16 mouse cellular contexts compared by ENCODE assay signal in genomic region chr2:35060897-35061296, GRCm38 (mm10). TPM values are rescaled to one million over a fixed set of nuclear protein-coding genes. Genes with fewer than 3 reads are reported as not detected.
"Had no signal": no experiment of that assay in that cellular context is flagged by ENCODE, and none has a peak within 500 bp of the region (broad histone marks: within the 10 kb centered on the region; RNA-seq: fewer than 3 reads in every experiment).

No protein-coding gene starts in this region.

- ATAC-seq: intestine, embryonic 15.5 days had no signal

- H3K27ac ChIP-seq: intestine, embryonic 15.5 days; left cerebral cortex, adult 2 months; limb, embryonic 10.5 days; midbrain, embryonic 10.5 days; neural tube, embryonic 12.5 days had no signal

- H3K27me3 ChIP-seq: intestine, embryonic 15.5 days; neural tube, embryonic 12.5 days had no signal

- H3K4me2 ChIP-seq: intestine, embryonic 15.5 days; neural tube, embryonic 12.5 days had no signal

- H3K9me3 ChIP-seq: intestine, embryonic 15.5 days; limb, embryonic 10.5 days; midbrain, embryonic 10.5 days; neural tube, embryonic 12.5 days had no signal

- DNase-seq: kidney, adult 18-20 months; kidney, postnatal 25 days; lung, postnatal 36 days; midbrain, embryonic 14.5 days; retina, postnatal 1 day; right cerebral cortex, postnatal 4 days; spleen, adult 18-20 months; thymus, adult 18-20 months; thymus, postnatal 14 days had no signal

- H3K4me1 ChIP-seq: intestine, embryonic 15.5 days; limb, embryonic 10.5 days; midbrain, embryonic 10.5 days; neural tube, embryonic 12.5 days had no signal

- H3K4me3 ChIP-seq: intestine, embryonic 15.5 days; left cerebral cortex, adult 2 months; limb, embryonic 10.5 days; midbrain, embryonic 10.5 days; myocyte; neural tube, embryonic 12.5 days had no signal

- H3K9ac ChIP-seq: intestine, embryonic 15.5 days; neural tube, embryonic 12.5 days had no signal

- H3K36me3 ChIP-seq: intestine, embryonic 15.5 days; limb, embryonic 10.5 days; midbrain, embryonic 10.5 days; neural tube, embryonic 12.5 days had no signal

RNA-seq across cellular contexts. Expression of gene Hc, which starts 0.3 kb away (rescaled TPM):
- polyA plus RNA-seq: limb, embryonic 10.5 days; myocyte; stomach, embryonic 14.5 days had no signal

RNA-seq across cellular contexts. Expression of gene AI182371, which starts 40.4 kb away (rescaled TPM):
- polyA plus RNA-seq: limb, embryonic 10.5 days had no signal
